Mouse (Mus musculus) CH12.LX (cell line): Measurements from ENCODE around the gene Maats1.

Source experiments
- CTCF ChIP-seq, 2 experiments: IDR thresholded peaks in 1 of 2; conservative IDR thresholded peaks in 1 of 2; 2 replicates each; pipeline ENCODE4 v1.5.1; 2011 to 2012; ENCODE audit warnings: low read depth in 2 of 2, low read length in 2 of 2, improper control_type of control experiment in 1 of 2, inconsistent platforms in 1 of 2, mild to moderate bottlenecking in 1 of 2, moderate library complexity in 1 of 2
- EP300 ChIP-seq: IDR thresholded peaks from 2 replicates; pipeline ENCODE4 v1.6.1; 2011; ENCODE audit warnings: low read length, improper control_type of control experiment
- GABPA ChIP-seq: IDR thresholded peaks from 2 replicates; pipeline ENCODE4 v1.6.1; 2012; ENCODE audit warnings: low read depth, low read length, improper control_type of control experiment, inconsistent platforms; ENCODE audit not compliant: insufficient replicate concordance
- JUND ChIP-seq: conservative IDR thresholded peaks from 2 replicates; pipeline ENCODE4 v1.6.1; 2011; ENCODE audit warnings: low read depth, low read length, improper control_type of control experiment
- MAFK ChIP-seq: IDR thresholded peaks from 2 replicates; pipeline ENCODE4 v1.6.1; 2011; ENCODE audit warnings: low read length, improper control_type of control experiment; ENCODE audit not compliant: insufficient replicate concordance
- MAX ChIP-seq: IDR thresholded peaks from 2 replicates; pipeline ENCODE4 v1.6.1; 2011; ENCODE audit warnings: low read length, improper control_type of control experiment
- MAZ ChIP-seq: IDR thresholded peaks from 2 replicates; pipeline ENCODE4 v1.6.1; 2012; ENCODE audit warnings: low read depth, mild to moderate bottlenecking, inconsistent platforms, low read length, improper control_type of control experiment, moderate library complexity
- POLR2A ChIP-seq: IDR thresholded peaks from 2 replicates; pipeline ENCODE4 v1.6.1; 2011; ENCODE audit warnings: low read depth, mild to moderate bottlenecking, improper control_type of control experiment, low read length
- POLR2AphosphoS2 ChIP-seq: IDR thresholded peaks from 2 replicates; pipeline ENCODE4 v1.6.1; 2011; ENCODE audit warnings: low read depth, low read length, improper control_type of control experiment
- ZC3H11A ChIP-seq: IDR thresholded peaks from 2 replicates; pipeline ENCODE4 v1.6.1; 2012; ENCODE audit warnings: low read depth, mild to moderate bottlenecking, inconsistent platforms, low read length, improper control_type of control experiment
- ZMIZ1 ChIP-seq: IDR thresholded peaks from 2 replicates; pipeline ENCODE4 v1.6.1; 2012; ENCODE audit warnings: low read depth, mild to moderate bottlenecking, inconsistent platforms, low read length, improper control_type of control experiment

DNA sequence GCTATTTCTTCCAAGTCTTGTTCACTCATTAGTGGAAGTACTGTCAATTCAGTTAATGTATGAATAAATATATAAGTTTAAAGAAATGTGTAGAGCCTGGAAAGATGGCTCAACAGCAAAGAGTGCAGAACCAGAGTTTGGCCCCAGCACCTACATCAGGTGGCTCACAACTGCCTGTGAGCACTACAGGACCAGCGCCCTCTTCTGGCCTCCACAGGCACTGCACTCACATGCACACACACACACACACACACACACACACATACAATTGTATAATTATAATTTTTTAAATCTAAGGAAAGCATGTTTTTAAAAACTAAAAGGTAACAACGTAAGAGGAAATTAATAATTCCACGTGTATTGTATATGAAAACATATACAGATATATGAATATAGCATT is 12.6 kb downstream of the Maats1 start:
- TF ChIP-seq CTCF (conservative IDR thresholded peaks at IDR 0.05 in 1 of 2, IDR thresholded peaks at IDR 0.05 in 1 of 2; ENCODE audit: low read depth in 2 of 2, low read length in 2 of 2), result peak in 1 of 2 experiments; percentile 24; a peak in 1 of 4 replicates
- TF ChIP-seq POLR2AphosphoS2, result no peak
- TF ChIP-seq POLR2A, result no peak
- TF ChIP-seq JUND, result no peak
- TF ChIP-seq MAZ, result no peak
- TF ChIP-seq EP300, result no peak
- no peak for TF ChIP-seq ZMIZ1
- no peak for TF ChIP-seq GABPA
- TF ChIP-seq MAFK, result no peak
- TF ChIP-seq MAX, result no peak
- no peak for TF ChIP-seq ZC3H11A
